Mouse (Mus musculus) gastrocnemius, adult 2 months (tissue): ENCODE measurements around the gene Rassf4. TPM values are rescaled to one million over a fixed set of nuclear protein-coding genes. Genes with fewer than 3 reads are reported as not detected.
"Not testable (repeated sequence)": the region's sequence is repeated elsewhere in the genome, so short reads cannot be mapped to it uniquely, and the experiment has no call there.

ENCODE experiments used
- DNase-seq: peaks from one replicate; pipeline ENCODE4 v3.0.0; 2022
- H3K27ac ChIP-seq: fragments of 200-600 bp; 2 replicates; pipeline ENCODE4 v1.8.1; 2022; ENCODE audit warnings: mild to moderate bottlenecking
- H3K4me3 ChIP-seq: fragments of 200-600 bp; 2 replicates; pipeline ENCODE4 v1.8.1; 2022; ENCODE audit warnings: mild to moderate bottlenecking, moderate library complexity
- CTCF ChIP-seq: fragments of 200-600 bp; IDR thresholded peaks from 2 replicates; pipeline ENCODE4 v1.8.1; 2022; ENCODE audit warnings: antibody characterized with exemption, mild to moderate bottlenecking, moderate library complexity
- intact Hi-C: fragments of 180-260 bp; cut with DNase I; formaldehyde crosslinking; loops from one replicate; pipeline ENCODE4 v1.15.1; 2025
- microRNA-seq: library from miRNA; unstranded; fragments of <30 nt; microRNA quantifications from one replicate; pipeline ENCODE4 v1.2.0, GENCODE M21; 2021
- total RNA-seq, 2 experiments: library from RNA; stranded (reverse); gene quantifications; 2 replicates each; pipeline ENCODE4 v1.2.3; 2021

The Rassf4 gene
- total RNA-seq, 2 experiments from 2014 or later, result 1.7 to 2.3 TPM

GRCm38 (mm10) chr6:116628095-116628494, 45.7 kb downstream of the Rassf4 start:
- peak overlapping the region; percentile 88 for H3K27ac ChIP-seq
- TF ChIP-seq CTCF, result no peak
- peak overlapping the region; percentile 93 for H3K4me3 ChIP-seq
- intact Hi-C loops, result no loop called here
- no peak for DNase-seq

GRCm38 (mm10) chr6:116626417-116626816, 47.3 kb downstream of the Rassf4 start:
- intact Hi-C loops, DNase-seq, H3K27ac ChIP-seq, H3K4me3 ChIP-seq: not testable (repeated sequence)

GRCm38 (mm10) chr6:116621318-116622023, 52.3 kb downstream of the Rassf4 start:
- Histone ChIP-seq H3K27ac (no peak overlapping the region; the same call in 1 of the 2 replicates), H3K4me3 (no peak overlapping the region)
- intact Hi-C loops, result no loop called here
- TF ChIP-seq CTCF, result no peak
- DNase-seq, result no peak

- no peak overlapping the region for H3K27ac ChIP-seq
- TF ChIP-seq CTCF, result peak; percentile 25; the same call in 1 of the 2 replicates
Observed at GRCm38 (mm10) chr6:116618073-116618472, 55.7 kb downstream of the Rassf4 start.

GRCm38 (mm10) chr6:116615719-116616118, 58.0 kb downstream of the Rassf4 start:
- intact Hi-C loops, result no loop called here
- no peak for DNase-seq
- no peak for TF ChIP-seq CTCF
- Histone ChIP-seq H3K4me3 (no peak overlapping the region), H3K27ac (no peak overlapping the region)

More at GRCm38 (mm10) chr6:116618073-116618472, 55.7 kb downstream of the Rassf4 start:
- no peak overlapping the region for H3K4me3 ChIP-seq
- no peak for DNase-seq
- intact Hi-C loops, result no loop called here

GRCm38 (mm10) chr6:116607230-116607629, 66.5 kb downstream of the Rassf4 start:
- Histone ChIP-seq H3K4me3 (no peak overlapping the region), H3K27ac (no peak overlapping the region)
- intact Hi-C loops, result no loop called here
- DNase-seq, result no peak
- no peak; the same call in 1 of the 2 replicates for TF ChIP-seq CTCF

- intact Hi-C loops, DNase-seq, H3K4me3 ChIP-seq, H3K27ac ChIP-seq: not testable (repeated sequence)
Observed at GRCm38 (mm10) chr6:116600969-116601368, 72.8 kb downstream of the Rassf4 start.

- no peak for TF ChIP-seq CTCF
Observed at GRCm38 (mm10) chr6:116584095-116584494, 89.7 kb downstream of the Rassf4 start, which contains the start of gene Olfr215. Gene Olfr215 (minus strand): TSS chr6:116584195.

More at GRCm38 (mm10) chr6:116584095-116584494, 89.7 kb downstream of the Rassf4 start, which contains the start of gene Olfr215:
- Histone ChIP-seq H3K4me3 (no peak within 1 kb of the TSS), H3K27ac (no peak within 1 kb of the TSS)
- intact Hi-C loops, result no loop called here
- DNase-seq, result no peak

Small RNA genes lying within 50 kb of the gene (microRNA-seq; reads per million reads assigned to microRNA genes)
- not detected for gene Mir7043

Other genes with a start within 250 kb of the Rassf4 start
- 1 to 10 TPM in 1 of 2 experiments, under 1 TPM in 1; 0.82 to 1.0 TPM for gene Alox5, start 212.8 kb downstream of the Rassf4 start, total RNA-seq
- gene Olfr211, start 184.9 kb downstream of the Rassf4 start, total RNA-seq, result not detected
- gene Olfr212, start 167.4 kb downstream of the Rassf4 start, total RNA-seq, result under 1 TPM in 1 of 2 experiments, not detected in 1; 0.08 TPM
- not detected for gene Olfr213, start 135.5 kb downstream of the Rassf4 start, total RNA-seq
- under 1 TPM; 0.64 to 0.71 TPM for gene Gm5580, start 122.8 kb downstream of the Rassf4 start, total RNA-seq
- gene Olfr214, start 119.7 kb downstream of the Rassf4 start, total RNA-seq, result not detected
- gene Olfr215, start 89.8 kb downstream of the Rassf4 start, total RNA-seq, result not detected
- gene Zfp422, start 45.0 kb downstream of the Rassf4 start, total RNA-seq, result 1 to 10 TPM; 7.7 to 7.9 TPM
- gene Depp1, start 23.3 kb downstream of the Rassf4 start, total RNA-seq, result 10 to 100 TPM in 1 of 2 experiments, 1 to 10 TPM in 1; 6.2 to 24.0 TPM
- gene Tmem72, start 43.0 kb upstream of the Rassf4 start, total RNA-seq, result under 1 TPM; 0.03 TPM